Mouse (Mus musculus): ENCODE results near the gene Col3a1.

DNA sequence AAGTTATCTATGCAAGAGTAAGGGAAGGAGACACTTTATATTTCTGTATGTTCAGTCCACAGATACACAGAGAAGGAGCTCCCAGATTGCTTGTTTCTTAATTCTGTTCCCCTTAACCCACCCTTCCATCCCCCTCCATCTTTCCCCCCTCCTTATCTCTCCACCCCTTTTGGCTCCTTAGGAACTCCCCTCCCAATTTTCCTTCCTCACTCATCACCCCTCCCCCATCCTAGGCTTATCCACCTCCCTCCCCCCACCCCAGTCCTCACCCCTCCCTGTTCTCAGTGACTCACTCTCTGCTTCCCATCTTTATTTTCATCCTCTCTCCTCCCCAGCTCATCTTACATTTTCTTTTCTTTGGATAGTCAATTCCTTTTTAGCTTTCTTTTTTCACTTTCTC lies 1.5 kb downstream of the Col3a1 start:
- TF ChIP-seq EP300 (IDR thresholded peaks at IDR 0.05; ENCODE audit: low read length) (no peak), CTCF (conservative IDR thresholded peaks at IDR 0.05 in 1 of 2, IDR thresholded peaks at IDR 0.05 in 1 of 2; ENCODE audit: low read depth in 2 of 2, low read length in 2 of 2) (no peak), POLR2A (IDR thresholded peaks at IDR 0.05; ENCODE audit: low read depth, low read length) (no peak), NRF1 (IDR thresholded peaks at IDR 0.05; ENCODE audit: low read depth, low read length) (no peak), USF2 (conservative IDR thresholded peaks at IDR 0.05; ENCODE audit: low read depth, low read length) (no peak), CHD1 (IDR thresholded peaks at IDR 0.05; ENCODE audit: low read depth, low read length) (no peak), ZKSCAN1 (IDR thresholded peaks at IDR 0.05; ENCODE audit: borderline replicate concordance, low read depth, low read length) (no peak), TBP (conservative IDR thresholded peaks at IDR 0.05; ENCODE audit: low read depth, low read length) (no peak), JUND (conservative IDR thresholded peaks at IDR 0.05; ENCODE audit: low read depth, low read length) (no peak), UBTF (IDR thresholded peaks at IDR 0.05; ENCODE audit: low read depth, low read length) (no peak), ELF1 (IDR thresholded peaks at IDR 0.05; ENCODE audit: low read depth, low read length) (no peak), USF1 (IDR thresholded peaks at IDR 0.05; ENCODE audit: low read depth, low read length) (no peak)

All from CH12.LX (cell line).